Mouse (Mus musculus) forebrain, embryonic 16.5 days (tissue): ENCODE measurements at regions not wholly inside any gene's neighbourhood (a gene's known extent, or its start where the extent isn't known, plus 50 kb on each side); places are given as distances from the start of the nearest gene placed in this dataset.

Source experiments
- ATAC-seq: fragments of 200-750 bp; cut with Nextera tagmentation; 2 replicates; pipeline ENCODE4 v1.8.0; 2017; ENCODE audit warnings: mild to moderate bottlenecking, moderate library complexity
- H3K27ac ChIP-seq: fragments of 300-500 bp; sonication (generic); 2 replicates; pipeline ENCODE4 v1.5.1; 2014; ENCODE audit warnings: low read length, control low read depth
- H3K27me3 ChIP-seq: fragments of 300-500 bp; sonication (generic); replicated peaks from 2 replicates; pipeline ENCODE4 v1.6.1; 2014; ENCODE audit warnings: low read length; ENCODE audit not compliant: control insufficient read depth, insufficient read depth
- H3K36me3 ChIP-seq: fragments of 300-500 bp; sonication (generic); 2 replicates; pipeline ENCODE4 v1.6.1; 2014; ENCODE audit not compliant: control insufficient read depth, insufficient read depth
- H3K4me1 ChIP-seq: fragments of 300-500 bp; sonication (generic); replicated peaks from 2 replicates; pipeline ENCODE4 v1.6.1; 2014; ENCODE audit warnings: low read length; ENCODE audit not compliant: control insufficient read depth, insufficient read depth
- H3K4me2 ChIP-seq: fragments of 300-500 bp; sonication (generic); 2 replicates; pipeline ENCODE4 v1.6.1; 2014; ENCODE audit warnings: mild to moderate bottlenecking, low read length, control low read depth
- H3K4me3 ChIP-seq: fragments of 300-500 bp; sonication (generic); replicated peaks from 2 replicates; pipeline ENCODE4 v1.5.1; 2014; ENCODE audit warnings: mild to moderate bottlenecking, low read length, control low read depth
- H3K9ac ChIP-seq: fragments of 300-500 bp; sonication (generic); replicated peaks from 2 replicates; pipeline ENCODE4 v1.6.1; 2014; ENCODE audit warnings: low read depth, low read length, control low read depth
- H3K9me3 ChIP-seq: fragments of 300-500 bp; sonication (generic); 2 replicates; pipeline ENCODE4 v1.6.1; 2016; ENCODE audit warnings: low read length; ENCODE audit not compliant: control insufficient read depth
- WGBS: fragments of 180-500 bp; shearing (Covaris S2); extraction: QIAGEN DNeasy Blood & Tissue Kit; methylation state at CpG from one replicate; pipeline ENCODE4 v1.1.7; 2014; 5-methylcytosine and 5-hydroxymethylcytosine counted together

DNA sequence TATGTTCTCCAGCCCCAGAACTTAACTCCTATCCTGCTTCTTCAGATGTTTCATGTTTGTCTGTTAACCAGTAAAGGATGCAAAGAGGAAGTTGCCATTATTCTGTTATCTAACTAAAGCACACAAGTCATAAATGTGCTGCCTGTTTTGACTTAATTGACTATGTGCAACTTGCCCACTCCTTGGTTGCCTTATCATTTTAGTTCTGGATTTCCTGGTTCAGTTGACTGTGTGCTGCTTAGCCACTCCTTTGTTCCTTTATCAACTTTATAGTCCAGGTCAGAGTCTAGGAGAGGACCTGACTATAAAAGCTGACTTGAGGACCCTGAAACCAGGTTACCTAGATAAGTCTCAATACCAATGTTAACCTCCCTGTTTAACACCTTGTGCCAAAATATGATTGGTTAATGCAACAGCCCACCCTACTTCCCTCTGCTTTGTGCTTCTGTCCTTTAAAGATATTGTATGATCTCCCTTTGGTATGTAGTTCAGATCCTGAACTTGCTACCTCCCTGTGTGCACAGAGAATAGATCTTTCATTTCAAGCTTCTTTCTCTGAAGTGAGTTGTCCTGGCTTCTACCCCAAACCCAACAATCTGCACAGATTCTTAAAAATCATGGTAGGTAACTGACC is 721.2 kb upstream of the Lcorl start:
- no peak overlapping the region for H3K4me3 ChIP-seq
- ATAC-seq = no peak
- no peaks in the 10 kb centered on the region for H3K36me3 ChIP-seq
- H3K9ac ChIP-seq = no peak overlapping the region
- no peak overlapping the region for H3K4me2 ChIP-seq
- no peaks in the 10 kb centered on the region for H3K9me3 ChIP-seq
- no peaks in the 10 kb centered on the region for H3K27me3 ChIP-seq
- H3K4me1 ChIP-seq = no peaks in the 10 kb centered on the region
- H3K27ac ChIP-seq = no peak overlapping the region

GRCm38 (mm10) chr5:46573869-46574268 is 716.5 kb upstream of the Lcorl start:
- ATAC-seq = no peak
- no peaks in the 10 kb centered on the region for H3K9me3 ChIP-seq
- H3K27me3 ChIP-seq = no peaks in the 10 kb centered on the region
- H3K27ac ChIP-seq = no peak overlapping the region
- H3K4me2 ChIP-seq = no peak overlapping the region
- H3K36me3 ChIP-seq = no peaks in the 10 kb centered on the region
- H3K4me3 ChIP-seq = no peak overlapping the region
- WGBS = 62% methylated on average over 1 of the region's 1 CpGs
- H3K4me1 ChIP-seq = no peaks in the 10 kb centered on the region
- no peak overlapping the region for H3K9ac ChIP-seq

GRCm38 (mm10) chr5:46573280-46573670 is 715.9 kb upstream of the Lcorl start:
- Histone ChIP-seq H3K27ac (no peak overlapping the region), H3K27me3 (no peaks in the 10 kb centered on the region), H3K36me3 (no peaks in the 10 kb centered on the region), H3K9ac (no peak overlapping the region), H3K4me1 (no peaks in the 10 kb centered on the region), H3K4me3 (no peak overlapping the region), H3K9me3 (no peaks in the 10 kb centered on the region), H3K4me2 (no peak overlapping the region)
- no peak for ATAC-seq
- WGBS = 82% methylated on average over 7 of the region's 7 CpGs

- H3K4me2 ChIP-seq = no peak overlapping the region
- no peaks in the 10 kb centered on the region for H3K4me1 ChIP-seq
- H3K9me3 ChIP-seq = no peaks in the 10 kb centered on the region
- no peaks in the 10 kb centered on the region for H3K36me3 ChIP-seq
- H3K27me3 ChIP-seq = no peaks in the 10 kb centered on the region
- WGBS = 61% methylated on average over 3 of the region's 3 CpGs
- ATAC-seq = peak; percentile 79
- H3K9ac ChIP-seq = no peak overlapping the region
- no peak overlapping the region for H3K4me3 ChIP-seq
- H3K27ac ChIP-seq = no peak overlapping the region
These were observed 699.4 kb upstream of the Lcorl start for GRCm38 (mm10) chr5:46556691-46557265.

DNA sequence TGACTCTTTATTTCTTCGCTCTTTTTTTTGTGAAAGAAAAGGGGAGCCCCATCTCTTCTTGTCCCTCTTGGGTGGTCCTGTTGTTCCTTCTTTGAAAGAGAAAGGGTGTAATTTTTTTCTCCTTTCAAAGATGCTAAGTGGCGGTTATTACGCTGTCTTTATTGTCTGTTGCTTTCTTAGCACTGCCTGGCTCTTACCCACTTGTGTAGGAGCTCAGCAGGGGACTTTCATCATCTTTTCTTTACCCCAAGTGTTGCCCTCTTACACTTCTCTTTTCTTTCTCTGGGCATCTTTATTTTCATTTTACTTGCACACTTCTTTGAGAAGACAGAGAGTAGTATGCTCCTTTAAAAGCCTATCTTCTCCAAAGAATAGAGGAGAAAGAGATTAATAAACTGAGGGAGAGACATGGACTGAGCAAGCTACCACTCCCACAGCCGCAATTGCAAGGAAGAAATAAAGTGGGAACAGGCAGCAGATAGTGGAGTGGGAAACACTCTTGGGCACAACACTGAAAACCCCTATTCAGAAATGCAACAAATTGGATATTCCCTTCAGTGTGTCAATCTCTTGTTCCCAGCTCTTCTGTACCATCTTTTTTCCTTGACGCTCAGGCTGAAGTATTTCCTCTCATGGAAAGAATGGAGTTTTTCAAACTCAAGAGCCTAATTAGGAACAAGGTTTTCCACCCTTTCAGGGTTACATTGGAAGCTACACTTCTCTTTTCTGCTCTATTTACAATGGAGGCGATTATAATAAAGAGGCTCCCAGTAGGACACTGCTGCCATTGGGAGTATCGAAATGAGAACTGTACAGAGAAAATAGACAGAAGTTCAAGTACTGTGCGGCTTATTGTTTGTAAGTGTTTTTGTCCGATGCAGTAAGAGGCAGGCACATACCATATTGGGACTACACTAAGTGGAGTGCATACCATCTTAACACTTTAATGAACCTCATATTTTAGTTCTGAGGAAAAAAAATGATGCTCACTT is 684.2 kb upstream of the Lcorl start:
- H3K4me2 ChIP-seq = no peak overlapping the region
- H3K9ac ChIP-seq = no peak overlapping the region
- no peaks in the 10 kb centered on the region for H3K36me3 ChIP-seq
- no peaks in the 10 kb centered on the region for H3K9me3 ChIP-seq
- 18% methylated on average over 9 of the region's 9 CpGs for WGBS
- no peak for ATAC-seq
- H3K4me1 ChIP-seq = no peaks in the 10 kb centered on the region
- no peaks in the 10 kb centered on the region for H3K27me3 ChIP-seq
- no peak overlapping the region for H3K4me3 ChIP-seq
- H3K27ac ChIP-seq = no peak overlapping the region
